Mouse (Mus musculus): Measurements from ENCODE around the gene Dach1. TPM values are rescaled to one million over a fixed set of nuclear protein-coding genes. Genes with fewer than 3 reads are reported as not detected.

Dach1 gene
- 1.7 and 2.2 TPM in 2 replicates for polyA plus RNA-seq (2021; fragmentation: Nextera tagmentation)
- long read RNA-seq, experiment 1, full-length matches to known transcripts: 15 of 31 reads
- long read RNA-seq, experiment 1, partial matches to known transcripts: 8 of 31 reads
- long read RNA-seq, experiment 1, other reads (novel, unspliced or antisense): 8 of 31 reads
- long read RNA-seq, experiment 2, partial matches to known transcripts: 5 of 8 reads
- long read RNA-seq, experiment 2, other reads (novel, unspliced or antisense): 3 of 8 reads

GRCm38 (mm10) chr14:98169421-98170076 is at the start of gene Dach1:
Gene Dach1, minus strand, starts transcription at chr14:98169765.

Measured in left cerebral cortex, adult 6 months (tissue).